Mouse (Mus musculus) liver, postnatal 0 days (tissue): ENCODE measurements around the gene Aspscr1.

ENCODE experiments used
- CTCF ChIP-seq: sonication (generic); IDR thresholded peaks from 2 replicates; pipeline ENCODE4 v1.5.1; 2016; ENCODE audit warnings: antibody characterized with exemption, low read depth
- EP300 ChIP-seq: IDR thresholded peaks from 2 replicates; pipeline ENCODE4 v1.6.1; 2016; ENCODE audit warnings: antibody characterized with exemption, low read depth, mild to moderate bottlenecking

GRCm38 (mm10) chr11:120632559-120633519 lies 39.9 kb upstream of the Aspscr1 start:
- no peak for TF ChIP-seq CTCF
- no peak for TF ChIP-seq EP300
